Mouse (Mus musculus): Measurements from ENCODE around the gene D430041D05Rik. TPM values are rescaled to one million over a fixed set of nuclear protein-coding genes. Genes with fewer than 3 reads are reported as not detected.

Gene D430041D05Rik
- polyA plus RNA-seq, 1 experiment: 46.7 TPM

DNA sequence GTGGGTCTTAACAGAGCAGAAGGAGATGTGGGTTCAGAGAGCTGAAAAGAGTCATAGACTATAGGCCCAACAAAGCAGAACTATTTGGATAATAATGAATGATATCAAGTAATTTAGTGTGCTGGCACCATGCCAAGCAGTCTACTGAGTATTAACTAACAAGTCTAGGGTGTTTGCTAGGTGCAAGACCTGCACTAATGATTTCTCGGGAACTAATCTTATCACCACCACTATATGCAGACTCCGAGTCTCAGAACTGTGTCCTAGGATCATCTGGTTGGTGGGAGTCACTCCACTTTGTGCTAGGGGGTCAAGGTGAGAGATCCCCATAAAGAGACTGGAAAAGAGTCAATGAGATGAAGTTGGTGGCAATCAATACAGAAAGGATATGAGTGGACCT, 245.2 kb downstream of the D430041D05Rik start:
- H3K4me3 ChIP-seq (ENCODE audit: insufficient read depth, low read length): no peak overlapping the region
- H3K4me1 ChIP-seq (ENCODE audit: control insufficient read depth, insufficient read depth, low read length): 0 out of 2 replicates have a peak, but pooled peaks cover 1% of the 10 kb centered on the region
- TF ChIP-seq POLR2A (IDR thresholded peaks at IDR 0.05; ENCODE audit: extremely low read depth, insufficient read depth, low read length): no peak
- no peak for TF ChIP-seq CTCF (IDR thresholded peaks at IDR 0.05; ENCODE audit: extremely low read depth, insufficient read depth, low read length)
- no peak overlapping the region for H3K27ac ChIP-seq (ENCODE audit: insufficient read depth, low read length)

DNA sequence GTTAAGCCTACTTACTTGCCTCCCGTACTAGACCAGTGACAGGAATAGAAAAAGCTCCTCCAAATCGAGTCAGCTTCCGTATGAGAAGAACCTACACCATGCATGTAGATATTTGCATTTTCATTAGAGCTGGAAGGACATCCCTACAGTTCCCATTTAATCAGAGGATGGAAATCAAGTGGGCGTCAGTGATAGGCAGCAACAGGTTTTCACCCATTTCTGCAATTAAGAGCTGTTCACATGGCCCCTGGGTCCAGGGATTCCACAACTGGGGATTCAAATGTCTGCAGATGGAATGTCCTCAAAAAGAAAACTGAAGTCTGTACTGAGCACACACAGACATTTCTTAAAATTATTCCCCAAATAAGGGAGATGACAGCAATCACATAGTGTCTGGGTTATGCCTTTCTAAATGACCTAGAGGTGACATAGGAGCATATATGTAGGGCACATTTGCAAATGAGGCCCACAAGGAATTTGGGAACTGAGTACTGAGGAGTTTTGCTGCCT, 246.8 kb downstream of the D430041D05Rik start:
- TF ChIP-seq POLR2A (IDR thresholded peaks at IDR 0.05; ENCODE audit: extremely low read depth, insufficient read depth, low read length) (no peak), CTCF (IDR thresholded peaks at IDR 0.05; ENCODE audit: extremely low read depth, insufficient read depth, low read length) (no peak)
- 0 out of 2 replicates have a peak, but pooled peaks cover 1% of the 10 kb centered on the region for H3K4me1 ChIP-seq (ENCODE audit: control insufficient read depth, insufficient read depth, low read length)
- H3K27ac ChIP-seq (ENCODE audit: insufficient read depth, low read length): no peak overlapping the region
- no peak overlapping the region for H3K4me3 ChIP-seq (ENCODE audit: insufficient read depth, low read length)

- Histone ChIP-seq H3K4me1 (ENCODE audit: control insufficient read depth, insufficient read depth, low read length) (no peaks in the 10 kb centered on the region), H3K4me3 (ENCODE audit: insufficient read depth, low read length) (no peak overlapping the region), H3K27ac (ENCODE audit: insufficient read depth, low read length) (no peak overlapping the region)
- TF ChIP-seq POLR2A (IDR thresholded peaks at IDR 0.05; ENCODE audit: extremely low read depth, insufficient read depth, low read length): no peak
- no peak for TF ChIP-seq CTCF (IDR thresholded peaks at IDR 0.05; ENCODE audit: extremely low read depth, insufficient read depth, low read length)
Measured at GRCm38 (mm10) chr2:104163418-104163817, 247.4 kb downstream of the D430041D05Rik start.

- H3K4me1 ChIP-seq (ENCODE audit: control insufficient read depth, insufficient read depth, low read length): no peaks in the 10 kb centered on the region
- no peak overlapping the region for H3K27ac ChIP-seq (ENCODE audit: insufficient read depth, low read length)
- no peak overlapping the region for H3K4me3 ChIP-seq (ENCODE audit: insufficient read depth, low read length)
- no peak for TF ChIP-seq POLR2A (IDR thresholded peaks at IDR 0.05; ENCODE audit: extremely low read depth, insufficient read depth, low read length)
- no peak for TF ChIP-seq CTCF (IDR thresholded peaks at IDR 0.05; ENCODE audit: extremely low read depth, insufficient read depth, low read length)
Measured at GRCm38 (mm10) chr2:104157831-104158230, 253.0 kb downstream of the D430041D05Rik start.

- no peak overlapping the region for H3K4me3 ChIP-seq (ENCODE audit: insufficient read depth, low read length)
- H3K4me1 ChIP-seq (ENCODE audit: control insufficient read depth, insufficient read depth, low read length): no peaks in the 10 kb centered on the region
- TF ChIP-seq CTCF (IDR thresholded peaks at IDR 0.05; ENCODE audit: extremely low read depth, insufficient read depth, low read length) (no peak), POLR2A (IDR thresholded peaks at IDR 0.05; ENCODE audit: extremely low read depth, insufficient read depth, low read length) (no peak)
- H3K27ac ChIP-seq (ENCODE audit: insufficient read depth, low read length): no peak overlapping the region
Measured at GRCm38 (mm10) chr2:104153876-104154275, 256.9 kb downstream of the D430041D05Rik start.

GRCm38 (mm10) chr2:104153345-104153744, 257.5 kb downstream of the D430041D05Rik start:
- TF ChIP-seq CTCF (IDR thresholded peaks at IDR 0.05; ENCODE audit: extremely low read depth, insufficient read depth, low read length) (no peak), POLR2A (IDR thresholded peaks at IDR 0.05; ENCODE audit: extremely low read depth, insufficient read depth, low read length) (no peak)
- no peaks in the 10 kb centered on the region for H3K4me1 ChIP-seq (ENCODE audit: control insufficient read depth, insufficient read depth, low read length)
- H3K4me3 ChIP-seq (ENCODE audit: insufficient read depth, low read length): no peak overlapping the region
- no peak overlapping the region for H3K27ac ChIP-seq (ENCODE audit: insufficient read depth, low read length)

DNA sequence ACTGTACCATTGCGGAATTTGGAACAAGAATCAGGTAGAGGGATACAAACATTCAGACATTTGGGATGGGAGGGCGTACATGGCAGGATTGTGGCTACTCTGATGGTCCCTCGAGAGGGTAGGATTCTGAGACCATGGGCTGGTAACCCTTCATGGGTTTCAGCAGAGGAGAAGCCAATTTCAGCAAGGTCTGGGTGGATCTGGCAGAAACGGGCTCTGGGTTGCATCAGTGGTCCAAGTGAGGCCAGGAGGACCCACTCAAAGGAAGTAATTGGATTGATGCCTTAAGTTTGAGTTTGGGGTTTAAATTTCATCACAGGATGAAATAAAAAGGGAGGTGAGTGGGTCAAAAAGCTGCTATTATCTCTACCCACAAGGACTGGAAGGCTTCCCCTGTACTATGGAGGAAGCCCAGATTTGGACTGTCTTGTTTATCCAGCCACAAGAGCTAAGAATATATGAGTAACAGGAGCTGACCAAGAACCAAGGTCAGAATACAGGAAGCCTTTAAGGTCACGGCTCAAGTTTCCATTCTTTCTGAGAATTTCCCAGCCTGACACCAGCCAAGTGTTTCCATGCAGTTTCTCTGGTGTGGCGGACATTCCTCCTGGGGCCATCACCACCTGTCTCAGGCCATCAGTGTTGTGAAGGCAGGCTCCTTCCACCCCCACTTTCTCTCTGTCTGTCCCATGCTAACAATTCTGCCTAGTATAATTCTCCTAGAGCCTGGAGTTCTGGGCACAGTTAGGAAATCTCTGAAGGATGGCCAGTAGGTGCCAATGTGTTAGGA, 260.0 kb downstream of the D430041D05Rik start:
- TF ChIP-seq CTCF (IDR thresholded peaks at IDR 0.05; ENCODE audit: extremely low read depth, insufficient read depth, low read length): no peak
- no peak for TF ChIP-seq POLR2A (IDR thresholded peaks at IDR 0.05; ENCODE audit: extremely low read depth, insufficient read depth, low read length)
- Histone ChIP-seq H3K4me3 (ENCODE audit: insufficient read depth, low read length) (no peak overlapping the region), H3K4me1 (ENCODE audit: control insufficient read depth, insufficient read depth, low read length) (no peaks in the 10 kb centered on the region), H3K27ac (ENCODE audit: insufficient read depth, low read length) (no peak overlapping the region)

DNA sequence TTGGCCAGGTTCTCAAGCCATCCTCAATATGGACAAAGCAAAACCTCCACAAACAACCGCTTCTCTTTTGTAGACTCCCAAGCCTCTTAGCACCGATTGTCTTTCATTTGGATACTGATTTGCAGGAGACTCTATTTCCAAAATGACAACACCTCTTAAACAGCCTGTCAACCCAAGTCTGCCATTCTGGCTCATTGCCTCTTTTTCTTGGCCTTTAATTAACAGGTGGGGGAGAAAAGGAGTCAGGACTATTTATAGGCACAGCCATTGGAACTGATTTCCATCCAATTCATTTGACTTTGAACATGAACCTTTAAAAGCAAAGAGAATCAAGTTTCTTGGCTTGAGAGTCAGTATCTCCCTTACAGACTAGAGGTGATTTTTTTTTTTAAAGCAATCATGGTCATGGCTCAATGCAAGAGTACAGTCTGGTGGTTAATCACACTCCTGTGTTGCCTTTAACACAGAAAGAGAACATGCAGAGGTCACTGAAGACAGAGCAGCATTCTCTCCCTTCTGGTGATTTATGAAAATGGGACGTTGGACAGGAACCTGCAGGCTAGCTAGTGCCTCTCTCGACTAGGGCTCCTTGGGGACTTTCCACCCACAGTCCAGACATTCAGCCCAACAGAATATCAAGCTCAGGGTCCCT, 262.8 kb downstream of the D430041D05Rik start:
- H3K4me1 ChIP-seq (ENCODE audit: control insufficient read depth, insufficient read depth, low read length): no peaks in the 10 kb centered on the region
- H3K27ac ChIP-seq (ENCODE audit: insufficient read depth, low read length): no peak overlapping the region
- H3K4me3 ChIP-seq (ENCODE audit: insufficient read depth, low read length): no peak overlapping the region
- TF ChIP-seq POLR2A (IDR thresholded peaks at IDR 0.05; ENCODE audit: extremely low read depth, insufficient read depth, low read length) (no peak), CTCF (IDR thresholded peaks at IDR 0.05; ENCODE audit: extremely low read depth, insufficient read depth, low read length) (no peak)

- TF ChIP-seq POLR2A (IDR thresholded peaks at IDR 0.05; ENCODE audit: extremely low read depth, insufficient read depth, low read length) (no peak), CTCF (IDR thresholded peaks at IDR 0.05; ENCODE audit: extremely low read depth, insufficient read depth, low read length) (0 out of 2 replicates have a peak, but pooled peaks have one; percentile 17)
- H3K27ac ChIP-seq (ENCODE audit: insufficient read depth, low read length): no peak overlapping the region
- H3K4me3 ChIP-seq (ENCODE audit: insufficient read depth, low read length): no peak overlapping the region
- H3K4me1 ChIP-seq (ENCODE audit: control insufficient read depth, insufficient read depth, low read length): no peaks in the 10 kb centered on the region
Measured at GRCm38 (mm10) chr2:104145983-104146382, 264.8 kb downstream of the D430041D05Rik start.
